Mouse (Mus musculus) regulatory T cell (primary cell): ENCODE results near the gene Stk35.

ENCODE experiments used
- in situ Hi-C: fragments of 300-600 bp; cut with MboI, MseI; formaldehyde crosslinking; loops from one replicate; pipeline ENCODE4 v1.15.1; 2025; ENCODE audit warnings: high pct_unique_total_duplicates

Stk35 gene

GRCm38 (mm10) chr2:129800271-129800903, at the start of gene Stk35:
TSS of gene Stk35 (plus strand) at chr2:129800517.
- in situ Hi-C loops, result no loop called here

GRCm38 (mm10) chr2:129782046-129782445, 18.3 kb upstream of the Stk35 start:
- in situ Hi-C loops, result no loop called here

- in situ Hi-C loops, result no loop called here
Observed at GRCm38 (mm10) chr2:129796501-129796900, 3.8 kb upstream of the Stk35 start.

- in situ Hi-C loops, result no loop called here
Observed at GRCm38 (mm10) chr2:129797709-129798108, 2.6 kb upstream of the Stk35 start.

GRCm38 (mm10) chr2:129798410-129798809, 1.9 kb upstream of the Stk35 start:
- in situ Hi-C loops, result no loop called here

GRCm38 (mm10) chr2:129800904-129801230, 550 bp downstream of the Stk35 start:
- in situ Hi-C loops, result no loop called here

GRCm38 (mm10) chr2:129801231-129802029, 1.1 kb downstream of the Stk35 start:
- in situ Hi-C loops, result no loop called here

GRCm38 (mm10) chr2:129805486-129805885, 5.2 kb downstream of the Stk35 start:
- in situ Hi-C loops, result no loop called here

- in situ Hi-C loops, result no loop called here
Observed at GRCm38 (mm10) chr2:129806486-129806885, 6.2 kb downstream of the Stk35 start.

GRCm38 (mm10) chr2:129810563-129810962, 10.2 kb downstream of the Stk35 start:
- in situ Hi-C loops, result no loop called here

GRCm38 (mm10) chr2:129814033-129814432, 13.7 kb downstream of the Stk35 start:
- in situ Hi-C loops, result no loop called here

GRCm38 (mm10) chr2:129815076-129815475, 14.8 kb downstream of the Stk35 start:
- in situ Hi-C loops, result no loop called here

- in situ Hi-C loops, result no loop called here
Observed at GRCm38 (mm10) chr2:129817603-129818257, 17.4 kb downstream of the Stk35 start.

GRCm38 (mm10) chr2:129818868-129819267, 18.6 kb downstream of the Stk35 start:
- in situ Hi-C loops, result no loop called here

- in situ Hi-C loops, result no loop called here
Observed at GRCm38 (mm10) chr2:129819531-129819930, 19.2 kb downstream of the Stk35 start.

GRCm38 (mm10) chr2:129819951-129820350, 19.6 kb downstream of the Stk35 start:
- in situ Hi-C loops, result no loop called here

- in situ Hi-C loops, result no loop called here
Observed at GRCm38 (mm10) chr2:129821021-129821420, 20.7 kb downstream of the Stk35 start.

- in situ Hi-C loops, result no loop called here
Observed at GRCm38 (mm10) chr2:129821568-129821967, 21.3 kb downstream of the Stk35 start.

- in situ Hi-C loops, result no loop called here
Observed at GRCm38 (mm10) chr2:129823310-129823709, 23.0 kb downstream of the Stk35 start.

GRCm38 (mm10) chr2:129824254-129824653, 23.9 kb downstream of the Stk35 start:
- in situ Hi-C loops, result no loop called here

GRCm38 (mm10) chr2:129826141-129826540, 25.8 kb downstream of the Stk35 start:
- in situ Hi-C loops, result no loop called here

- in situ Hi-C loops, result no loop called here
Observed at GRCm38 (mm10) chr2:129832993-129833392, 32.7 kb downstream of the Stk35 start.

GRCm38 (mm10) chr2:129834221-129834620, 33.9 kb downstream of the Stk35 start:
- in situ Hi-C loops, result no loop called here
